Mouse (Mus musculus) layer of hippocampus, postnatal 36 days (tissue): Measurements from ENCODE around the gene Primpol. TPM values are rescaled to one million over a fixed set of nuclear protein-coding genes. Genes with fewer than 3 reads are reported as not detected.
A peak's percentile ranks its signal among the peaks of the same experiment; 100 is the strongest.
"Not testable (repeated sequence)": the region's sequence is repeated elsewhere in the genome, so short reads cannot be mapped to it uniquely, and the experiment has no call there.

Source experiments
- DNase-seq, 2 experiments: peaks; one replicate each; pipeline ENCODE4 v3.0.0; 2022
- total RNA-seq, 2 experiments: library from RNA; stranded (reverse); gene quantifications; 2 replicates each; pipeline ENCODE4 v1.2.3; 2021

Primpol gene
- total RNA-seq, 2 experiments from 2014 or later = 4.2 to 4.8 TPM

DNA sequence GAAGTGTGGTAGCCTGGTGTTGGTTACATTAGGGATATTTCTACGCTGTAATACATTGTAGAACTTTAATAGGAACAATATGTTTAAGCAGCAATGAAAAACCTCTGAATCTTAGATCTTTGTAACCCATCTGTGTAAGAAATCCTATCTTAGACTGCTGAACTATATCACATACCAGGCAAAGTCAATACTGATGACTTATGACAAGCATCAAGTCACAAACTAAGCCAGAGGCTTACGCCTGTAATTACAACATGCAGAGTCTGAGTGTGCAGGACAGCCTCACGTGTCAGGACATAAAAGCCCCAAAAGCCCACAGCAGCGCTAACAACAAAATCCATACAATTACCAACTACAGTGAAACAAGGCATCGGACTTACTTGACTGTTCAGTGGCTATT is 13.4 kb downstream of the Primpol start:
- no peak for DNase-seq

DNA sequence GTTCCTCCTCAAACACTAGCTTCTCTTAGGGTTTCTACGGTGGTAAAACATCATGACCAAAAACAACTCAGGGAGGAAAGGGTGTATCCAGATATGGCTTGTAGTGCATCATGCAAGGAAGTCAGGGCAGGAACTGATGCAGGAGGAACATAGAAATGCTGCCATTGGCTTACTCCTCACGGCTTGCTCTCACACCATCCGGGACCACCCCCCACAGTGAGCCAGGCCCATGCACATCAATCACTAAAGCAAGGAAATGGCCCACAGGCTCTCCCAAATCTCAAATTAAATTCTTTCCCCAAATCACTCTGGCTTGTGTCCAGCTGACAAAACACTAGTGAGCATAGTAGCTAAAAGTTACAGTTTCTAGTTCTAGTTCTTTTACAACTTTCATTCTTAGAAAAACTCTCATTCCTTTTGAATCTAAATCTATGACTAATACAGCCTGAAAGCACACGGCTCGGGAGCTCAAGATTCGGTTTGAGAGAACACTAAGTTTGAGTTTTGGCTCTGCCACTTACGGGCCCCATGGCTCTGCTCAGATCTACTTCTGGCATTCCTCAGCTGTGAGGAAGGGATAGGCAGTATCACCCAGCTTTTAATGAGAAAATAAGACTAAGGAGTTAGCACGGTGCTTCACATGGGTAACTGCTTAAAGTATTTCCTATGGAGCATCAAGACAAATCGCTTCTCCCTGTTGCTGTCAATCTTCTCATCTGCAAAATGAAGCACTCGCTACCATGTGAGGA is 15.9 kb downstream of the Primpol start:
- DNase-seq = no peak

DNA sequence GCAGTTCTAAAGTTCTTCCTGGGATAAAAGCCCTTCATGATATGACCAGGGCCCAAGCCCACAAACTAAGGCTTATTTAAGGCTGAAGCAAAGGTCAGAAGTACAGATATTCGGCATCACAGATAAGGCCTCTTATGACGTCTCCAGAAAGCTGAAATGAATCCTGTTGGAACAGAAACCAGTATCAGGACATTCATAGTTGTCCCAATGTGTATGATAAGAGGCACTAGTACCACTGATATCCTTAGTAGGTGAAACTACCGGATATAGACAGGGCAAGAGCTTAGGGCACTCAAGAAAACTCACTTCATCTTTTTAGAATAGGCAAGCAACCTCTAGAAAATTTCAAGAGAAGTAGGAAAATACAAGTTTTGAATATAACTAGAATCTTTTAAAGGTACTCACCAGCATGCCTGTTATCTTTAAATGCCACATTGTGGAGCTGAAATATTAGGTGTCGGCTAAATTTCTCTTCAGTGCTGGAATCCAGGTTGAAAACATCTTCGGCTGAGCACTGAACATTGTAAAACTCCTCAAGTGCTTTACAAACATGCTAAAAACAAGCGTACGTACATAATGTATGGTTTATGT is 17.6 kb downstream of the Primpol start:
- no peak for DNase-seq

DNA sequence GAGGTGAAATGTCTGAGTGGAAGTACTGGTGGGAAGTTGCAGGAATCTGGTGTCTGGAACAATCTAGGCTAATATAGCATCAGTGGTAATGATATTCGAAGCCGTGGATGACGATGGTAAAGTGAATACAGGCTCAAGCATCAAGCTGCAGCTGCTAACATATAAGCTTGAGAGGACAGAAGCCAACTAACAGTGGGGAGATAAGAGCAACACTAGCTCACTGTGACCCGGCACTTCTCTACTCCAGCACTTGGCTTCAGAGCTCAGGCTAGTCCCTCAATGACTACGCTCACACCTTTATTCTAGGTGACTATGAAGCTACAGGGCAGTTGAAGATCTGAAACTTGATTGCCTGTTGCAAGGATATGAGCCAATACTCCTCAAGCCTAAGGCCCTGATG is 18.3 kb downstream of the Primpol start:
- no peak for DNase-seq

DNA sequence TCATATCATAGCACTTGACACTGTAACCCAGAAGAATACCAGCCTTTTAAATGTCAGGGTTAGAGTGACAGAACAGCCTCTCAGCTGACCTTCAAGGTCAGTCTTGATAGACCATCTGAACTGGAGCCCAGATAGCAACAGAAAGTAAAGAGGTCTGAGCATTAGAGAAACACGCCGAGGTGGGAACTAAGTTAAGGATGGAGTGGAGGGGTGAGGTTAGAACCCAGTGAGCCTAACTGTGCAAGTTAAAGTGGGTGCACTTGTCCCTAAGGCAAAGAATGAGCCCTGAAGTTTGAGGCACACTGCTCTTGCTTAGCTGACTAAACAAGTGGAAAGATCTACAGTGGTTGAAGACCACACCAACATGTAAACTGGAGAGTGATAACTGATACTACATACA is 18.9 kb downstream of the Primpol start:
- DNase-seq = no peak

DNA sequence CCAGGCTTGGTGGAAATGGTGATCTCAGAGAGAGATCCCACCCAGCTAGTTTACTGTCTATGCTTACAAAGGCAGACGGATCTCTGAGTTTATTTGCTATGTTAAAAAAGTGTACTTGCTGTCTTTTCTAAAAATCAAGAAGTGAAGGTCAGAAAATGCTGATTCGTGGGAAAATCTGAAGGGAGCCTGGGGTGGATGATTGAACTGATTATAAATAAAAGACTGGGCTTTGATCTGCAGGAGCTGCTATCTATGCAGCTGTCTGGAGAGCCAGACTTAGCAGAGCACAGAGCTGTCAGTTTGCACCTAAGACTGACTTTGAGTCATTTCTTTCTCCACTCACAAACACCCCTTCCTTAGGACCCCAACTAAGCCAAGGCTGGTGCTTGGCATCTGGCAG is 19.6 kb downstream of the Primpol start:
- DNase-seq = no peak

DNA sequence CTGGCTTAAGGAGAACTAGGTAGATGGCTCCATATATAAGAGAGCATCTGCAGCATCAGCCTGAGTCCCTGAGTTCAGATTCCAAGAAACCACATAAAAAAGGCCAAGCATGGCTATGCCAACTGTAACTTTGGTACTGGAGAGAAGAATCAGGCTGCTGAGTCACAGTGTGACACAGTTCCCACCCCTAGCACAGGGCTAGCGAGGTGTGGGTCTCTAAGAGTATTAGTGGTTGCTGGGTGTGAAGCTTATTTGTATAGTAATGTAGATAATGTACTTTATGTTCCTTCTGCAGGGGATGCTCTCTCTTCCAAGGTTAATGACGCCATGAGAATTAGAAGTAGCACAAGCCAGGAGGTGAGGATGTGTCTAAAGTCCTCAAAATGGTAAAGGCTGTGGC is 20.5 kb downstream of the Primpol start:
- DNase-seq = no peak

DNA sequence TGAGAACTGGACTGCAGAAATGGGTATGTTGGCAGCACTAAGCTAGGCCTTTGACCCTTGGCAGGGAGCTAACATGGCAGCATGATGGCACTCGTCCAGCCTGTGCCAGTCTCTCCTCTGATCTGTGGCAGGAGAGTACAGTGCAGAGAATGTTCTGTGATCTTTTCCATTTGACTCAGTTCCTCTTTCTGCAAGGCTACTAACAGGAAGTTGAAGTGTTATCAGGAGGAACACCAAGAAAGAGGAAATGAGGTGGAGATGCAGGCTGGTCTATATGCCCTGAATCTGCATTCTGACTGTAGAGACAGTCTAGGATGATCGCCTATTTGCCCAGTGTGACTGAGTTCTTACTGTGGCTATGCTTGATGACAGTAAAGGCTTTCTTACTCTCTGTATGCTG is 21.4 kb downstream of the Primpol start:
- DNase-seq = no peak

DNA sequence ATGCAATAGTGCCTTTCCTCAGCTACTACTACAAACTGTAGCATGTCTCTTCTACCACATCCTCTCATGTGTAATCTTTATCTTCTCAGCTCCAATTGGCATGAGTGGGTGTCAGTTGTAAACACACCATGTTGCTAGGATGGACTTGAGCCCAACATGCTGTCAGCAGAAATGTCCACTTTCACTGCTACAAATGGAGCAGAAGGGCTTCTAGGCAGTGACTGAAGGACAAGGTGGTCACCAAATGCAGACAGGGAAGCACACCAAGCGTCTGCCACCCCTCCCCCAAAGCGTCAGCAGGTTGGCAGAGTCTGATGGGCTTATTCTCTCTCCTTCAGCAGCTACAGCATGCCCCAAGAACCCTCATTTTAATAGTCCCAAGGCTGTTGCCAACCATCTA is 23.2 kb downstream of the Primpol start:
- no peak for DNase-seq

DNA sequence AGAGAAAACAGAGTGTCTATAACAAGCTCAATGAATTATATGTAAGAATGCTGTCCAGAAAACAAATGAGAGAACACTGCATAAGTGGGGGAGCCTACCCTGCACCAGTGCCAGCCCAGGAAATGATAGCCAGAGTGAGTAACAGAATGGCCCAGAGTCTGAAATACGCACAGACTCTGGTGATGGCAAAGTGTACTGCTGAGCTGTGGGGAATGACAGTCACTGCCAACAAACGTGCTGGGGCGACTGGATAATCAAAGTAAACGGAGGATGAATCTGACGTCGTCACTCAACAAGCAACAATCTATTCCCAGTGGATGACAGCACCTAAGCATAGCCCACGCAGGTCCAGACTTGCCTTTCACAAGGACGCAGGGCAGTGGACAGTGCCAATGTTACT is 23.9 kb downstream of the Primpol start:
- DNase-seq = no peak

DNA sequence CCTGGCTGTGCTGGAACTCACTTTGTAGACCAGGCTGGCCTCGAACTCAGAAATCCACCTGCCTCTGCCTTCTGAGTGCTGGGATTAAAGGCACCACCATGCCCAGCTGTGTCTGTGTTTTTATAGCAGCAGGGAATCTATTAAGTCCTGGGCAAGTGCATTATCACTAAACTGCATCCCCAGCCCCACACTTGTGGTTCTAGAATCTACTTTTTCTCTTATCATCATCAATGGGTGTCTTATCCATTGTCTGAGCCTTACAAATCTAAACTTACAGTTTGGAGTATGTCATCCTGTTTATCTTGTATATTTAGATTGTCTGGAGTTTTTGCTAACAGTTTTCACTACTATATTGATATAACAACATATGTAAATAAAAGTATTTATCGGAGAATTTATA is 28.3 kb downstream of the Primpol start:
- no peak for DNase-seq

DNA sequence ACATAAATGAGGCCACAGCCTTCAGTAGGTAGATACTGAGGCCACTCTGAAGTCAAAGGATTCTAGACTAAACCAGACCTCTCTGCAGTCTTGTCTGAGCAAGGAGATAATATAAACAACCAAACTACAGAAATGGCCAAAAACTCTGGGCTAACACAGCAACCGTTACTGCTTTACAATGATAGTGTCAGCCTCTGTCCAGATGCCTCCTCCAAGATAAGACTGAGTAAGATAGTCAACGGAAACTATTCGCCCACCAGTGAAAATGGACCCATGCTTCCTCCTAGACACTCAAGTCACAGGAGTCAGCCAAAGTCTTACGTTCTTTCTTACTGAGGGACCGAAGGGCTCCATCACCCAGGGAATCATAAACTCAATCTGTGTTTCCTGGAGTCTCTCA is 29.1 kb downstream of the Primpol start:
- DNase-seq = no peak

DNA sequence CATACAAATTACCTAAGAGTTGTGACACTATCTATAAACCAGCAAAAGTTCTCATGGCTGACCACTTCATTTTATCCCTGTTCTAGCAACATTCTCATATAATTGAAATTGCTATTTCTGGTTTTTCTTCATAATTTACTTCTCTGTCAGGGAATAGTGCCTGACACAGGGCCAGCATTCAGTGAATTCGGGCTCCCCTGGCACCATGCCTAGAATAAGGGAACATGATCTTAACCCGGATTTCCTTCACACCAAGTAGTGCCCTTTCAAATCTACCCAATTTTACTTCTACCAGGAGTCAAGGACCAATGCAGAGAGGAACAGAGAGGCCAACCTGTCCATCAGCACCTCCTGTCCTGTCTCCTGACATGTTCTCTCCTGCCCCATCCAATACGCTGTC is 31.4 kb downstream of the Primpol start:
- no peak for DNase-seq

DNA sequence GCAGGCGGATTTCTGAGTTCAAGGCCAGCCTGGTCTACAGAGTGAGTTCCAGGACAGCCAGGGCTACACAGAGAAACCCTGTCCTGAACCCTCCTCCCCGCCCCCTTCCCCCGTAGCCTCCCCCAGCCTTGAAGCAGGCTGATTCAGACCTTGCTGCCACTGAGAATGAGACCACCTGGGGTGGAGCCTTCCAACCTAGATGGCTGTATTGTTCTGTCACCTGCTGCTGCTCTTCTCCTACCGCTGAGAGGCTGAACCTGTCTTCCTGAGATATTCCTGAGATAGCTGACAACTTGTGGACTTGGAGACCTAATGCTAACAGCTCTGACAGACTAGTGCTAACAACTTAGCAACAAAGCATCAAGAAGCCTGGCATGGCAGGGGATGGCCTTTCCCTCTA is 32.7 kb downstream of the Primpol start:
- not testable (repeated sequence) for DNase-seq

DNA sequence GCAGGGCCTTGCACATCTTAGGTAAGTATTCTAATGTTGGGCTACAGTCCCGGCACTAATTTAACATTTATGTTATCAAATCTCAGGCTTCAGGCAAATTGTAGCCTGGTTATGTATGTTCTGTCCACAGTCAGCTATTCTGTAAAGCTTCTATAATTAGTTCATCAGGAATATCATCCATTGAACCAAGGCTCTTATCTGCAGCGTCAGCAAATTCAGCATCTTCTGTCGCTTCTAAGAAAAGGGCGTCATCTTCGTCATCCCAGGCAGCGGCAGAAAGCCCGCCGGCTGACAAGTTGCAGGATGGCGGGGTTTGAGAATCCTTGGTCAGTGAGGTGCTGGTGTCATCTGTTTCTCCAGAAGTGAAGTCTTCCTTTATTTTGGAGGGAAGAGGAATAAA is 38.2 kb downstream of the Primpol start:
- DNase-seq = no peak

DNA sequence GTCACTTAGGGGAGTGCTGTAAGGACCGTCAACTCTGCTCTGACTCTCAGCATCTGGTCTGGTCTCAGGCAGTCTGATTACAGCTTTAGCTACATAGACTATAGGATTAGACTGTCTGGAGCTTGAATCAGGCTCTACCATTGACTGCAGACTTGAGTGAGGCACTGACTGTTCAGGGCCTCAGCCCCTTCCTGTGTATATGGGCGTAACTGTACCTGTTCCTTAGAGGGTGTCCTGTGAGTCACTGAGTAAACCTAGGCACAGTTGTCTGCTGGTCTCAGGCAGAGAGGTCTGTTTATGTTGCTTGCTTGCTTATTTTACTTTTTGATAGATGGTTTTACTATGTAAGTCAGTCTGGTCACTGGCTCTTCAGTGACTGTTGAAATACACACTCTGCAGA is 43.0 kb downstream of the Primpol start:
- DNase-seq = no peak

DNA sequence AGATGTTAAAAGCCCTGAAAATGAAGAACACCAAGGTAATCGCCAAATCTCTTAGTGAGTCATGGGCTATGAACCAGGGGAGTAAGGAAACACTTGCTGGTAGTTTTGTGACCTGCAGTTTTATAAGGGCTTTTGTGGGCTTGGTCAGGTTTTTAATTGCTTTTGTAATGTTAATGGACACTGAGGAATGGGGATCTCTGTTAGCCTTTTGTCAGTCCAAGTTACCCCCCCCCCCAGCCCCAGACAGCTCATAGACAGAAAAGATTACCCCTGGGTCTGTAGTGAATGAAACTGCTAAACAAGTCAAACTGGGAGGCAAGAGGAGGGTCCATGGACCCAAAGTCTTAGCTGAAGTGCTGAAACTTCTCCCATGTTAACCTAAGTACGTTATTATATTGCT is 43.6 kb downstream of the Primpol start:
- no peak for DNase-seq

DNA sequence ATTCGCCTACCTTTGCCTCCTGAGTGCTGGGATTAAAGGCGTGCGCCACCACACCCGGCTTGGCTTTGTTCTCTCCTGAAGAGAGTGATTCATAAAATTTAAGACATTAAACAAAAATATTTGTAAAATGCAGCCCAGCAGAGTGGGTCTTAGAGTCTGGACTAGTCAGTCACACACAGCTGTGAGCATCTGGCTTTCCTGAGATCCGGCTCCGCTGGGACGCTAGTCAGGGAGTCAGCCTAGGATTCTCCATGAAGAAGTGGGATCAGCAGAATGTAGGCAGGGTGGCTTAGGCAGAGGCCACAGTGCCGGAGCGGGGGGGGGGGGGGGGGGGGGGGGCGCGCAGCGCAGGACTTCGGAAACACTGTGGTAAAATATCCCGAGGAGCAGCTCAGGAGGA is 46.3 kb downstream of the Primpol start:
- DNase-seq = no peak

DNA sequence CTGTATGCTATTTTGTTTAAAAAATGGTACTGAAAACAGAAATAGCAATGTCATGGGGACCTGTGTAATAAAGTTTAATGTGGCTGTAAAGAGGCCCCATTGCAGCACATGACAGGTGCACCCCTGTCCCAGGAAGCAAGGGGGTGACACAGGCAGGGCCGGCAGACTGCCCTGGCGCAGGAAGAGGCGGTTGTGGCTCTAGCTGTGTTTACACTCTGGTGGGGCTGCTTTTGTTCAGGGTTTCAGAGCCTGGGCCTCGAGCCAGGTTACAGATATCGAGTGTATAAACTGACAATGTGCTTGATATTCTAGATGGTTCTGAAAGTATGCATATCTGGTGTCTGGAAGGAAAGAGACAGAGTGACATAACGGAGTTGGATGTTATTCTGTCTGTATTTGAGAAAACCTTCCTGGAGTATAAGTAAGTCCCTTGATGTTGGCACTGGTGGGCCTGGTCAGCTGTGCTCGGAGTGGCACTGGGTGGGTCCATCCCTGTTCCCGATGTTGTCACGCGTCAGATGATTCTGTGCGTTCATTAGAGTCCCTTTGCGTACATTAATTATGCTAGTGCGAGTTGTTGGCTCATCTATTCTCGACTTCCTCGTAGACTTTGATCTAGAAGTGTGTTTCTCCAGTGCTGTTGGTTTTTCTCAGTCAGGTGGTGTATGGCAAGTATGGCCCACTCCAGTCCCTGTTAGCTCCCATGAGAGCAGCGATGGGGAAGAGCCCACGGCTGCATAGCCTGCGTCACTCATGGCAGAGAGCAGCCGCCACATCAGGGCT is 47.2 kb downstream of the Primpol start:
- DNase-seq = no peak

DNA sequence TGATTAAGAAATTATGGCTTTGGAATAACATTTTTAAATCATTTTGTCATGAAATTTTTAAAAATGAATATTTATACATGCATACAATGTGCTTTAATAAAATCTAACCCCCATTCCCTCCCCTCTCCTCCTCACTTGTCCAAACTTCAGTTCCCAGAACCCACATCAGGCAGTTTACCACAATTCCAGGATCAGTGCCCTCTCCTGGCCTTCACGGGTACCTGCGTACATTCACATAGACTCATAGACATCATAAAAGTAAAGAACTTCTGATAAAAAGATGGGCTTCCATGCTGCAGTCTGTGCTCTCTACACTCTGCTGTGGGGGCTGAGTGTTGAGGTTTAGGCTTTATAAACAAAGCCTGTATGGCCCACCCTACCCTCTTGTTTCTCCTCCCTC is 48.1 kb downstream of the Primpol start:
- no peak for DNase-seq

DNA sequence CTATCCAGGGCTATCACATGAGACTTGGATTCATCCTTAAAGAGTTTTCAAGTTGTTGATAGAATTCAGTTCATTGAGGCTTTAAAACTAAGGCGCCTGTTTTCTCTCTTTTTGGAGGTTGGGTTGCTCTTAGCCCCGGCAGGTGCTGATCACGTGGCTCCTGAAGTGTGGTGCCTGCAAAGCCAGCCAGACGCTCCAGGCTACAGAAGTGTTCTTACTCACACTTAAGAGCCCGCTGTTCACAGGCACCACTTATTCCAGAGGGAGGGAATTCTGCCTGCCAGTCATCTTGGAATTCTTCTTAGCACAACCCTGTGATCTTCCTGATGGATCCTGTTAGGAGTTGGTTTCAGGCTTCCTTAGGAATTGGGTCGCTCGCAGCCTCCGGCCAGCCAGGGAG is 49.1 kb downstream of the Primpol start:
- DNase-seq = no peak

DNA sequence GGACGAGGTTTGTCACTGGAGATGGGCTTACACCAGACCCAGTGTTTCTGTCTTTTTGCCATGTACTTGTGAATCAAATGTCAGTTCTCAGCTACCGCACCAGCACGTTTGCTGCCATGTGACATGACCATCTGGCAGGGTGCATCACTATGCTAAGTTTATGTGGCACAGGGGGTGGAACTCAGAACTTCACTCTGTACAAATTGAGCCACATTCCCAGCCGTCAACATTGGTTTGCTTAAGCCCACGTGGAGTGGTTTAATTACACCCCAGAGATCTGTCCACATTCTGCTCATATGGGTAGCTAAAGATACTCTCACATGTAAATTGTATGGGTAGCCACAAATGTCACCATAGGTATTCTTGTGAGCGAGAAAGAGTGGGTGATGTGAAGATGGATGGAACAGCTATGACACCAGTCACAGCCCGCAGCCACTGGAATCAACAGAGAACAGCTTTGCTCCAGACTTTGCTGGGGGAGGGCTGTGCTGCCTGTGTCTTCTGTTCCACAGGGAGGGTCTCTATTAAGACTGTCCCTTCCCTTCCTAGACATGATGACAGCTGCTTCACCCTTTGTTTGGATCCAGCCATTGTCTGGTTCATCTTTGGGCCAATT is 50.0 kb downstream of the Primpol start:
- DNase-seq = peak; percentile 79

DNA sequence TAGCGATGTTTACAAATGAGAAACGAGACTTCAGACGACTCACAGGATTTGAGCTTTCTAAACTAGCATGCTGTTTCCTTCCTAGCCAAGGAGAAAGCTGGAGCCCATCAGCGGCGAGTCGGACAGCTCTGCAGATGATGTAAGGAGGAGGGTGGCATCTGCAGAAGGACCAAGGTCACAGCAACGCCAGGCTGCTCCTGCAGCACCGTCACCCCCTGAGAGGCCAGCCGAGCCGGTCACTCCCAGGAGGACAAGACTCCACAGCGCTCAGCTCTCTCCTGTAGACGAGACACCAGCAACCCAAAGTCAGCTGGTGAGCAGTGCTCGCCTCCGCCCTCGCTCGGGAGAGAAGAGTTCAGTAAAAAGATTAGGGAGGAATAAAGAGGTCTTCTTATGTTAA is 54.7 kb downstream of the Primpol start:
- DNase-seq = no peak
